Mouse (Mus musculus): ENCODE measurements around the gene Dnajc27. TPM values are rescaled to one million over a fixed set of nuclear protein-coding genes. Genes with fewer than 3 reads are reported as not detected.

The Dnajc27 gene
- polyA plus RNA-seq, 1 experiment from 2014 or later, result 7.8 TPM

DNA sequence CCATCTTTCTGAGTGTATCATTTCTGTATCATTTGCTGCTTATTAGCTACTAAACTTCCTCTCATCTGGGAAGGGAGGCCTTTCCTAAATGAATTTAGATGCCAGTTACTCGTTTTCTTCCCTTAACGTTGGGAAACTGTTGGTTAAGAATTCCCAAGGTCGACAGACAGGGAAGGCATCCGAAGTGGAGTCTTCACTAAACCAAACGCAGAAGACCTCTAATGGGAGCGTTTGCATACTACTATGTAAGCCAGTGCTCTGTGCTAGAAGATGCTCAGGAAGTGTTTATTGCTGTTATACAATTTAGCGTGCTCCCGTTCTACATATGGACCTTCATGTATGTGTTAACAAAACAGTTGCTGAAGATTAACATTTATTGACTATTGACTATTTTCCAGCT is 1.1 kb downstream of the Dnajc27 start:
- peak overlapping the region; percentile 79 for H3K9ac ChIP-seq
- peak overlapping the region; percentile 96 for H3K27ac ChIP-seq (replicated peaks)
- no peaks in the 10 kb centered on the region for H3K27me3 ChIP-seq (replicated peaks)
- H3K9me3 ChIP-seq, result no peaks in the 10 kb centered on the region
- no peak for ATAC-seq (ENCODE audit: extremely low read depth, insufficient number of reproducible peaks, low FRiP score, low TSS enrichment)
- WGBS, result 59% methylated on average over 8 of the region's 8 CpGs
- H3K4me1 ChIP-seq, result peaks cover 15% of the 10 kb centered on the region
- peak overlapping the region; percentile 68 for H3K4me3 ChIP-seq
- peaks cover 28% of the 10 kb centered on the region for H3K36me3 ChIP-seq
- peak overlapping the region; percentile 77 for H3K4me2 ChIP-seq

DNA sequence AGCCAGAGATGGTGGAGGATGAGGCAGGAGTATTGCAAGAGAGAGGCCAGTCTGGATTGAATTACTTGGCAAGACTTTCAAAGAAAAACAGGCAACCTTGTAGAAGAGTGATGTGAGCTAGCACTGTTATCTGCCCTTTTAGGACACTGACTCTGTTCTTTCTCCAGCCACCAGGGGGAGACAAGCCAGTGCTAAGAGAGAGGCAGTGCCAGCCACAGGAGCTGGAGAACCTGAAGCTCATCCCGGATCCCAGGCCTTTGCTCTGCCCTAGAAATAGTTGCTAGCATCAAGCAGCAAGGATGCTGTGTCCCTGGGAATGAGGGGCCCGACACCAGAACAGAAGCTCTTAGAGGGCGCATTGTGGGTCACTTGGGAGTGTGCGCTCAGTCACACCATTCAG is 25.0 kb downstream of the Dnajc27 start:
- ATAC-seq (ENCODE audit: extremely low read depth, insufficient number of reproducible peaks, low FRiP score, low TSS enrichment), result no peak
- Histone ChIP-seq H3K36me3 (peaks cover 70% of the 10 kb centered on the region), H3K9me3 (no peaks in the 10 kb centered on the region), H3K4me1 (no peaks in the 10 kb centered on the region), H3K4me3 (no peak overlapping the region), H3K27me3 (replicated peaks) (no peaks in the 10 kb centered on the region), H3K4me2 (no peak overlapping the region), H3K9ac (no peak overlapping the region), H3K27ac (replicated peaks) (no peak overlapping the region)
- 77% methylated on average over 4 of the region's 4 CpGs for WGBS

DNA sequence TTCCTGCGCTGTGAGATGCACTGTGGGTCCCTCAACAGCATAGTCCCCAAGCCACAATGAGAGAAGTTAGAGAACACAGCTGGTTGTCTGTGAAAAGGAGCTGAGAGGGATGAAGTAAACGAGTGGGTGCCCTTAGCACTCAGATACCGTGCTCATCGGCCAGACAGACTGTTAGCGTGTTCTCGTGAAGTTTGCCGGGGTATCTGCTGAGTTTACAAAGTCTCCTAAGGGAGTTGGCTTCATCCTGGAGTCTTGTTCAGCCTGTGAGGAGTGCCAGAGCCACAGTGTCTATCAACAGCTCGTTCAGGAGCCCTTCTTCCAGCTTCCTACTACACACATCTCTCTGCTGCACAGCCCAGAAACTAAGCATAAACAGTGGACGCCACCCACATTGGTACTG is 33.7 kb downstream of the Dnajc27 start:
- no peak overlapping the region for H3K9ac ChIP-seq
- peak overlapping the region; percentile 17; the same call in 1 of the 2 replicates for H3K27ac ChIP-seq (replicated peaks)
- no peaks in the 10 kb centered on the region for H3K27me3 ChIP-seq (replicated peaks)
- no peak overlapping the region for H3K4me2 ChIP-seq
- H3K4me3 ChIP-seq, result no peak overlapping the region
- H3K36me3 ChIP-seq, result peaks cover 11% of the 10 kb centered on the region
- peaks cover 22% of the 10 kb centered on the region for H3K4me1 ChIP-seq
- H3K9me3 ChIP-seq, result no peaks in the 10 kb centered on the region
- no peak for ATAC-seq (ENCODE audit: extremely low read depth, insufficient number of reproducible peaks, low FRiP score, low TSS enrichment)
- WGBS, result 39% methylated on average over 9 of the region's 9 CpGs

DNA sequence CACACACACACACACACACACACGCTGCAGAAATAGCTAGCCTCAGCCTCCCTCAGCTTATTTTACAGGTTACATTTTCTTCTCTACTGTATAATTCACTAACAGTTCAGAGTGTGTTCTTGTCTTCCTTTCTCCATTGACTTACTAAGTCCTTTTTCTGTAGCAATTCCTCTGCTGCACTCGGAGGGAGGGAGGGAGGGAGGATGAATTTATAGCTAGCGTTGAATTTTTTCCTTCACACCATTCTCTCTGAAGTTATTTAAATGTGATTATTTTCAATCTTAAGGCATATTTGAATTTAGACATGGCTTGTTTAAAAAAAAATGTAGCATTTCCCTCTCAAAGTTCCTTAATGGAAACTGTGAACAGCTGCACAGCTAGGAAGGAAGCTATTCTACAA is 34.8 kb downstream of the Dnajc27 start:
- H3K36me3 ChIP-seq, result peaks cover 11% of the 10 kb centered on the region
- no peak overlapping the region for H3K4me2 ChIP-seq
- 78% methylated on average over 3 of the region's 3 CpGs for WGBS
- peaks cover 22% of the 10 kb centered on the region for H3K4me1 ChIP-seq
- no peak for ATAC-seq (ENCODE audit: extremely low read depth, insufficient number of reproducible peaks, low FRiP score, low TSS enrichment)
- no peak overlapping the region for H3K4me3 ChIP-seq
- no peak overlapping the region for H3K9ac ChIP-seq
- H3K27me3 ChIP-seq (replicated peaks), result no peaks in the 10 kb centered on the region
- H3K27ac ChIP-seq (replicated peaks), result peak overlapping the region; percentile 24; the same call in 1 of the 2 replicates
- no peaks in the 10 kb centered on the region for H3K9me3 ChIP-seq

DNA sequence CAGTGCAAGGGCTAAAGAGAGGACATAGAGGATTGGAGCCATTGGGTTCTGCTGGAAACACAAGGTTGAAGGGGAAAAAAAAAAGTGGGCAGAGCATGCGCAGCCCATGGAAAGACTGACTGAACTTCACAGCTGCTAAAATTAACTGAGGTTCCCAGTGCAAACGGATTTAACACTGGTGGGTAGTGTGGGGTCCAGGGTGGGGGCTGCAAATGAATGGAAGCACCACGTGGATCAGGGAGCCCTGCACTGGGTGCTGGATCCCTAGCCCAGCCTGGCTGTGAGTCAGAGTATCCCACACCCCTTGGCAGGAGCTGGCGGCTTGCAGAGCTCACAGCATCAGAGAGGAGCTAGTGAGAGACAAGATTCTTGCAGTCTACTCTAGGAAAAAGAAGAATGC is 35.2 kb downstream of the Dnajc27 start:
- no peaks in the 10 kb centered on the region for H3K9me3 ChIP-seq
- no peak overlapping the region for H3K4me3 ChIP-seq
- no peak for ATAC-seq (ENCODE audit: extremely low read depth, insufficient number of reproducible peaks, low FRiP score, low TSS enrichment)
- H3K36me3 ChIP-seq, result peaks cover 11% of the 10 kb centered on the region
- H3K27ac ChIP-seq (replicated peaks), result peak overlapping the region; percentile 53
- WGBS, result 41% methylated on average over 4 of the region's 4 CpGs
- H3K4me1 ChIP-seq, result peaks cover 25% of the 10 kb centered on the region
- H3K9ac ChIP-seq, result no peak overlapping the region
- H3K27me3 ChIP-seq (replicated peaks), result no peaks in the 10 kb centered on the region
- no peak overlapping the region for H3K4me2 ChIP-seq

DNA sequence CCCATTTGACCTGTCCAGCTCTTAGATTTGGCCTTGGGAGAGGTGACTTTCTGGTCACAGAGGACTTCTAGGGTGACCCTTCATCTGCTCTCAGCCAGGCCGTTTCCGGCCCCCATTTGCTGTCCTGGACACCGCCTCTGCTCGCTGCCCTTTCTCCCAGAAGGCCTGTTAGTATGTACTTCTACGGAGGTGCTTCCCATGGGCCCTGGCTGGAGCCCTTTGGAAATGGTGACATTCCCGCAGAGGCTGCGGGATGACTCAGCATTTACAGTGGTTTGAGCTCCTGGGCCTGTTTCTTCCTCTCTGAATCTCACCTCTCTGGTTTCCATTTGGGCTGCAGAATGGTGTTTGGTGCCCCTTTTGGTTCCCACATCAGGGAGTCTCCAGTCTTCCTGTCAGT is 45.0 kb downstream of the Dnajc27 start:
- 60% methylated on average over 7 of the region's 7 CpGs for WGBS
- H3K4me2 ChIP-seq, result no peak overlapping the region
- H3K4me3 ChIP-seq, result no peak overlapping the region
- peaks cover 6% of the 10 kb centered on the region; the same call in 1 of the 2 replicates for H3K4me1 ChIP-seq
- ATAC-seq (ENCODE audit: extremely low read depth, insufficient number of reproducible peaks, low FRiP score, low TSS enrichment), result no peak
- H3K27me3 ChIP-seq (replicated peaks), result no peaks in the 10 kb centered on the region
- H3K36me3 ChIP-seq, result no peaks in the 10 kb centered on the region
- no peak overlapping the region for H3K27ac ChIP-seq (replicated peaks)
- H3K9ac ChIP-seq, result no peak overlapping the region
- peaks cover 5% of the 10 kb centered on the region; the same call in 1 of the 2 replicates for H3K9me3 ChIP-seq

DNA sequence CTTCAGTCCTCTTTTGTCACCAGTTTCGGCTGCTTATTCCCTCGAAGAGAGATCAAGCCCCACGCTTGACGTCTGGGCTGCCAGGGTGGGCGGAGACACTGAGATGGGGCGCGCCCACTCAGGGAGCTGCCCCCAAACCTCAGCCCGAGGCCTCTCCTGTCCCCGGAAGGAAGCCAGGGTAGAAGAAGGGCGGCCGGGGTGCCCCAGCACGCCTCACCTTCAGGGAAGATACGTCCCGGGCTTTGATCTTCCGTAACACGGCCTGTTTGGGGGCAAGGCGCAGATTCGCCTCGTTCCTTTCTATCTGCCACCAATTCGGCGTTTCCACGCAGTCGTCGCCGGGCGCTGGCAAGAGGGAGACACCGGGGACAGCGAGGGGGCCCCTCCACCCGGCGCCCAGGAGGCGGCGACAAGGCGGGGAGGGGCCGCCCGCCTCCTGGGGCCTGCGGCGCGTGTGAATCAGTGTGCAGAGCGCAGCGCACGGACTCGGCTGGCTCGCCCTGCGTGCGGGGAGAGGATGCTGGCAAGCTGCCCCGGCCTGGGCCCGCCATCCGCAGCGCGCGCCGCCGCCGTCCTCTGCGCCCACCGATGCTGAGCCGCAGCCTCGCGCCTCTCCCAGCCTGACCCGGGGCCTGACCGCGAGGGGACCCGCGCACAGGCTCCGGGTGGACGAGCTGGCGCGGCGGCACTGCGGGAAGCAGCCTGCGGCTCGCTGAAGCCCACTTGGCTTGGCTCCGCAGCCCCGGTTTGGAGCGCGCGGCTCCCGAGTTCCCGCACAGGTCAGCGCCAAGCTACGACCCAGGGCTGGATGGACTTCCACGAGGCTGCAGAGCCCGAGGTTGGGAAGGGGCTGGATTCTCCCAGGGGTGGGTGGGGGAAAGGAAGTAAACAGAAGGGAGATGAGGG is 50.8 kb downstream of the Dnajc27 start, which contains the start of gene Adcy3:
Gene Adcy3, plus strand, starts transcription at position 163 of the 906 bp plus-strand sequence.
- peak within 1 kb of the TSS; percentile 2 for H3K27ac ChIP-seq (replicated peaks)
- 2% methylated on average over 82 of the region's 83 CpGs for WGBS

DNA sequence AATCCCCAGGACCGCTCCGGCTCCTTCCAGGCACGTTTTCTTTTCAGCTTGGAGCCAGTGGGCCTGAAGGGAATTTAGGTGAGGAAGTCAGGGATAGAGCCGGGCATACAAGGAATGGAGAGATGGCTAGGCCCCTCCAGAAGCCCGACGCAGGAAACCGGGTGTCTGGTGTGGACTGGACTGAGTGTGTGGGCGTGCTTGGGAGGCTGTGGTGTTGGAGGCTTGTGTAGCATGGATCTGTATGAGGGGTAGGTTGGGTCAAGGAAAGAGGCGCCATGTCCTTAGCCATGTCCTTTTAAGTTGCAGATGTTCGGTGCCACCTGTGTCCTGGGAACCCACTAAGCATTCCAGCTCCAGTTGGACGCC is 51.4 kb downstream of the Dnajc27 start:
- Histone ChIP-seq H3K4me3 (peak overlapping the region; percentile 69), H3K9me3 (peaks cover 5% of the 10 kb centered on the region; the same call in 1 of the 2 replicates), H3K27ac (replicated peaks) (0 out of 2 replicates have a peak overlapping the region, but pooled peaks have one; percentile 2), H3K36me3 (peaks cover 3% of the 10 kb centered on the region; the same call in 1 of the 2 replicates), H3K27me3 (replicated peaks) (no peaks in the 10 kb centered on the region), H3K4me1 (peaks cover 26% of the 10 kb centered on the region), H3K9ac (peak overlapping the region; percentile 86), H3K4me2 (peak overlapping the region; percentile 96)
- ATAC-seq (ENCODE audit: extremely low read depth, insufficient number of reproducible peaks, low FRiP score, low TSS enrichment), result no peak
- WGBS, result 20% methylated on average over 11 of the region's 11 CpGs

More for the DNA sequence above, 50.8 kb downstream of the Dnajc27 start, which contains the start of gene Adcy3:
- ATAC-seq (ENCODE audit: extremely low read depth, insufficient number of reproducible peaks, low FRiP score, low TSS enrichment), result peak; percentile 62; the same call in 1 of the 2 replicates
- H3K9ac ChIP-seq, result peak within 1 kb of the TSS; percentile 86
- H3K36me3 ChIP-seq, result peaks cover 3% of the 10 kb centered on the region; the same call in 1 of the 2 replicates
- H3K4me3 ChIP-seq, result peak within 1 kb of the TSS; percentile 69
- H3K9me3 ChIP-seq, result peaks cover 5% of the 10 kb centered on the region; the same call in 1 of the 2 replicates
- H3K4me2 ChIP-seq, result peak within 1 kb of the TSS; percentile 96
- no peaks in the 10 kb centered on the region for H3K27me3 ChIP-seq (replicated peaks)
- peaks cover 26% of the 10 kb centered on the region for H3K4me1 ChIP-seq

DNA sequence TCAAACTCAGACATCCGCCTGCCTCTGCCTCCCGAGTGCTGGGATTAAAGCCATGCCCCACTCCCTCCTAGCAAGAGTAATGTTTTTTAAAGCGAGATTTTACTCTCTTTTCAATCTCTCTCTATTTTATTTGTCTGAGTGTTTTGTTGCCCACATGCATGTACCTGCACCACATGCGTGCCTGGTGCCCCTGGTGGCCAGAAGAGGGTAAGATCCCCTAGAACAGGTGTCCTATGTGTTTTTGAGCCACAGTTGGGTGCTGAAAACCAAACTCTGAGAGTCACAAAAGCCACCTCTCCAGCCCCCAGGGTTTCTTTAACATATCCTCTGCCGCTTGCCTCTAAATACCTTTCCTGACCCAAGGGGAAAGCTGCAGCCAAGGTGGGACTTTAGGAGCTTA is 60.8 kb downstream of the Dnajc27 start:
- 86% methylated on average over 5 of the region's 5 CpGs for WGBS
- peaks cover 12% of the 10 kb centered on the region for H3K4me1 ChIP-seq
- no peak overlapping the region for H3K4me2 ChIP-seq
- H3K27me3 ChIP-seq (replicated peaks), result no peaks in the 10 kb centered on the region
- H3K9me3 ChIP-seq, result no peaks in the 10 kb centered on the region
- H3K4me3 ChIP-seq, result no peak overlapping the region
- H3K36me3 ChIP-seq, result 0 out of 2 replicates have a peak, but pooled peaks cover 2% of the 10 kb centered on the region
- no peak for ATAC-seq (ENCODE audit: extremely low read depth, insufficient number of reproducible peaks, low FRiP score, low TSS enrichment)
- no peak overlapping the region for H3K27ac ChIP-seq (replicated peaks)
- no peak overlapping the region for H3K9ac ChIP-seq

DNA sequence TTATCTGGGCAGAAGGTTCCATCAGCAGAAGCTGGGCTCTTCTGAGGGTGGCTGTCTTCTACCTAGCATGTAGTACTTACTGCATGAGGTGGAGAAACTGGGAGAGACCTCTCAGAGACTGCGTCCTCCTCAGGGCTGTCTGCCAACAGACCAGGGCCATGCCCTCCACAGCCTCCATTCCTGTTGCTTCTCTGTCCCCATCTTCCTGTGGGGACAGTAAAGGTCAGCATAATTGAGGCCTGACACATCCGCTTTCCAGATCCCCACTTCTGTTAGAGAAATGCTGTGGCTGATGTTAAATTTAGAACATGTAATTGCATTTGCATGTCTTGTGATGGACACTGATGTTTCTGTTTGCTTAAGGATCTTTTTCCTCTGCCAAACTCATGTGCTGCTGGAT is 68.6 kb downstream of the Dnajc27 start:
- WGBS, result 45% methylated on average over 2 of the region's 2 CpGs
- no peak for ATAC-seq (ENCODE audit: extremely low read depth, insufficient number of reproducible peaks, low FRiP score, low TSS enrichment)

DNA sequence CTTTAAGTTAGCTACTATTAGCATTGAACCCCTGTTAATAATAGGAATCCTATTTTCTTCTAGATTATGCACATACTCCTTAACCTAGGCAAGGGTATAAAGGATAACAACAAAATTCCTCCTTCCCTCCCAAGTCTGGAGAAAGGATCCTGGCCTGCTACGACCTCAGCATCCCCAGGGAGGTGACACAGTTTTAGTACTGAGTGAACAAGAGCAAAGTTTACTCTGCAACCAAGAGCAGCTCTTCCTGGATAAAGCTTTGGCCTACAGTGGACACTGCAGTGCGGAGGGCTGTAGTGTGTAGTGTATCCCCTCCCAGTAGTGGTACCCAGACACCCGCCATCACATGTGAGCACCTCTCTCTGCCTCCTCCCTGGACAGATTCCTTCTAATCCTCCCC is 69.6 kb downstream of the Dnajc27 start:
- Histone ChIP-seq H3K4me3 (no peak overlapping the region), H3K27me3 (replicated peaks) (no peaks in the 10 kb centered on the region), H3K9me3 (no peaks in the 10 kb centered on the region), H3K27ac (replicated peaks) (no peak overlapping the region), H3K9ac (no peak overlapping the region), H3K4me2 (no peak overlapping the region), H3K4me1 (peaks cover 10% of the 10 kb centered on the region), H3K36me3 (no peaks in the 10 kb centered on the region)
- 81% methylated on average over 3 of the region's 3 CpGs for WGBS
- ATAC-seq (ENCODE audit: extremely low read depth, insufficient number of reproducible peaks, low FRiP score, low TSS enrichment), result no peak

More for the DNA sequence above, 68.6 kb downstream of the Dnajc27 start:
- no peaks in the 10 kb centered on the region for H3K9me3 ChIP-seq
- no peaks in the 10 kb centered on the region for H3K27me3 ChIP-seq (replicated peaks)
- no peak overlapping the region for H3K4me3 ChIP-seq
- H3K4me2 ChIP-seq, result no peak overlapping the region
- H3K9ac ChIP-seq, result no peak overlapping the region
- H3K4me1 ChIP-seq, result peaks cover 10% of the 10 kb centered on the region
- H3K27ac ChIP-seq (replicated peaks), result no peak overlapping the region
- no peaks in the 10 kb centered on the region for H3K36me3 ChIP-seq
